Mouse (Mus musculus): ENCODE measurements around the gene Gm7929.
"Not testable (repeated sequence)": the region's sequence is repeated elsewhere in the genome, so short reads cannot be mapped to it uniquely, and the experiment has no call there.

Gene Gm7929

GRCm38 (mm10) chr14:41750514-41750913 is at the start of gene Gm7929:
Gm7929 (minus strand) TSS chr14:41750614.
- DNase-seq (ENCODE audit: low read depth, low spot score) = not testable (repeated sequence)

GRCm38 (mm10) chr14:41772341-41772740 is 21.9 kb upstream of the Gm7929 start, which contains the start of gene Gm47189:
Gm47189 (minus strand) TSS chr14:41772441.
- DNase-seq (ENCODE audit: low read depth, low spot score) = not testable (repeated sequence)

DNA sequence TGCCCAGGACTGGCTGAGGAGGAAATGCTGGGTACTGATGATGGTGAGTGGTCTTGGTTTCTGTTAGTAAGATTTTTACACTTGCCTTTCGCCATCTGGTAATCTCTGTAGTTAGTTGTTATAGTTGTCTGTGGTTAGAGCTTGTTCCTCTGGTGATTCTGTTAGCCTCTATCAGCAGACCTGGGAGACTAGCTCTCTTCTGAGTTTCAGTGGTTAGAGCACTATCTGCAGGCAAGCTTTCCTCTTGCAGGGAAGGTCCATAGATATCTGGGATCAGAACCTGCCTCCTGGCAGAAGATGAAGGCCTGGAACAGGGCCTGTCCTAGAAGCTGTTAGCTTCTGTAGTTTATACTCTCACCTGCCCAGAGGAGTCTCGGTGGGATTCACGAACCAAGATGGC is 5.5 kb upstream of the Gm7929 start:
- DNase-seq (ENCODE audit: low read depth, low spot score) = not testable (repeated sequence)

- not testable (repeated sequence) for DNase-seq (ENCODE audit: low read depth, low spot score)
Observed at GRCm38 (mm10) chr14:41723437-41723836, 27.0 kb downstream of the Gm7929 start.

GRCm38 (mm10) chr14:41717180-41717579 is 33.2 kb downstream of the Gm7929 start:
- not testable (repeated sequence) for DNase-seq (ENCODE audit: low read depth, low spot score)

GRCm38 (mm10) chr14:41701785-41702184 is 48.6 kb downstream of the Gm7929 start, which contains the start of gene Gm8068:
Gm8068 (minus strand) TSS chr14:41701885.
- DNase-seq (ENCODE audit: low read depth, low spot score) = not testable (repeated sequence)

Data from brain, adult 2 months (tissue).